Mouse (Mus musculus): ENCODE measurements around the gene Svip.

DNA sequence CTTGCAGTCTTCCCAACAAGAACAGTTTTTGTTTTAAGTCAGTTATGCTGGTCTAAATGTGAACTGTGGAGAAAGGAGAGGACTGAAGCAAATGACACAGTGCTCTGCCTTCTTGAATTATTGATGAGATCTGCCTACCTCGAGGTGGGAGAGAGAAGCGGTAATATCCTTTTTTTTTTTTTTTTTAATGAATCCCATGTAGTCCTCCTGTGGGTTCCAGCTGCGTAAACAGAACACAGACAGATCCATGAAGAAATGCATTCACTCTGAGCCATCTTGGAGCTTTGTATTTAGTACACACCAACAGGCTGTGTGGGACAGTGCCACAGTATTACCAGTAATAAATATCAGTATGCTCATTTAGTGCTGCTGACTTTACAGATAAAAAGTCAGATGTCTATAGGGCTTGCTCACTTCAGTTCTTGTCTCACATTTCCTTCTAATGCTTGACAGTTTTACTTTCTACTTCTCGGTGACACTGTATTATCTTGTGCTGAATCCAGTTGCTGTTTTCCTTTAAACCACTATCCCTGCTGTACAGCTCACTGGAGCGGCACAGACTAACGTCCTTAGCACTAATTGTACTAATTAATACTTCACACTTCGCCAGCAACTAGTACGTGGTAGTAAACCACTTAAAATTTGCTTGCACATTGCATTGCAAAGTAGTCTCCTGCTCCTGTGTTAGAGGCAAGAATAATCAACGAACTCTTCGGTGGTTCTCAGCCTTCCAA lies 43.4 kb downstream of the Svip start:
- TF ChIP-seq TAL1 (IDR thresholded peaks at IDR 0.05; ENCODE audit: low read length): no peak
- TF ChIP-seq GATA1 (IDR thresholded peaks at IDR 0.05; ENCODE audit: low read length): no peak
